Mouse (Mus musculus) heart, postnatal 36 days (tissue): ENCODE data around the gene Chil3. TPM values are rescaled to one million over a fixed set of nuclear protein-coding genes. Genes with fewer than 3 reads are reported as not detected.
"Not testable (repeated sequence)": the region's sequence is repeated elsewhere in the genome, so short reads cannot be mapped to it uniquely, and the experiment has no call there.

Experiments
- DNase-seq, 2 experiments: peaks; one replicate each; pipeline ENCODE4 v3.0.0; 2021 to 2022
- intact Hi-C: fragments of 180-260 bp; cut with DNase I; formaldehyde crosslinking; loops from one replicate; pipeline ENCODE4 v1.15.1; 2025
- total RNA-seq, 2 experiments: library from RNA; stranded (reverse); gene quantifications; 2 replicates each; pipeline ENCODE4 v1.2.3; 2021

The Chil3 gene
- total RNA-seq, result under 1 TPM in 1 of 2 experiments, not detected in 1; 0.19 TPM

- intact Hi-C loops, result loop anchor here (1.0 kb wide), 1 partner anchor 182 kb away; no protein-coding TSS in a partner anchor
These were observed at the start of gene Chil3 for GRCm38 (mm10) chr3:106167464-106167863. TSS of gene Chil3 (minus strand) at chr3:106167564.

GRCm38 (mm10) chr3:106198030-106198429 lies 30.7 kb upstream of the Chil3 start:
- intact Hi-C loops, DNase-seq: not testable (repeated sequence)

More at GRCm38 (mm10) chr3:106167464-106167863, at the start of gene Chil3:
- DNase-seq, result no peak

GRCm38 (mm10) chr3:106197246-106197645 lies 29.9 kb upstream of the Chil3 start:
- intact Hi-C loops, DNase-seq: not testable (repeated sequence)

- no peak for DNase-seq
- intact Hi-C loops, result no loop called here
These were observed 28.9 kb upstream of the Chil3 start for GRCm38 (mm10) chr3:106196276-106196675.

GRCm38 (mm10) chr3:106195486-106195885 lies 28.1 kb upstream of the Chil3 start:
- DNase-seq, result no peak
- intact Hi-C loops, result no loop called here

- no peak for DNase-seq
- intact Hi-C loops, result no loop called here
These were observed 20.6 kb upstream of the Chil3 start for GRCm38 (mm10) chr3:106187991-106188390.

- DNase-seq, result no peak
- intact Hi-C loops, result no loop called here
These were observed 10.3 kb upstream of the Chil3 start for GRCm38 (mm10) chr3:106177509-106178189.

- DNase-seq, intact Hi-C loops: not testable (repeated sequence)
These were observed 7.6 kb upstream of the Chil3 start for GRCm38 (mm10) chr3:106174971-106175370.

- DNase-seq, intact Hi-C loops: not testable (repeated sequence)
These were observed 5.1 kb upstream of the Chil3 start for GRCm38 (mm10) chr3:106172506-106172905.

- DNase-seq, result no peak
- intact Hi-C loops, result no loop called here
These were observed 3.9 kb upstream of the Chil3 start for GRCm38 (mm10) chr3:106171135-106171731.

- intact Hi-C loops, result no loop called here
- no peak for DNase-seq
These were observed 3.2 kb upstream of the Chil3 start for GRCm38 (mm10) chr3:106170522-106171053.

GRCm38 (mm10) chr3:106154413-106154812 lies 13.0 kb downstream of the Chil3 start:
- intact Hi-C loops, result no loop called here
- no peak for DNase-seq

GRCm38 (mm10) chr3:106144081-106144480 lies 23.3 kb downstream of the Chil3 start:
- no peak for DNase-seq
- intact Hi-C loops, result no loop called here

- intact Hi-C loops, result no loop called here
- no peak for DNase-seq
These were observed 35.7 kb downstream of the Chil3 start for GRCm38 (mm10) chr3:106131690-106132089.

GRCm38 (mm10) chr3:106128807-106129493 lies 38.4 kb downstream of the Chil3 start:
- intact Hi-C loops, result no loop called here
- no peak for DNase-seq

GRCm38 (mm10) chr3:106126999-106127398 lies 40.4 kb downstream of the Chil3 start:
- intact Hi-C loops, result no loop called here
- no peak for DNase-seq

GRCm38 (mm10) chr3:106112929-106113328 lies 54.4 kb downstream of the Chil3 start, which contains the start of gene Chia1:
TSS of gene Chia1 (plus strand) at chr3:106113229.
- DNase-seq, result no peak
- intact Hi-C loops, result no loop called here
